Mouse (Mus musculus) intestine, postnatal 0 days (tissue): ENCODE results near the gene Myo16. TPM values are rescaled to one million over a fixed set of nuclear protein-coding genes. Genes with fewer than 3 reads are reported as not detected.

Experiments used
- ATAC-seq: fragments of 200-750 bp; cut with Nextera tagmentation; 2 replicates; pipeline ENCODE4 v1.8.0; 2017; ENCODE audit warnings: mild to moderate bottlenecking, moderate TSS enrichment, moderate library complexity
- H3K27ac ChIP-seq: fragments of 300-500 bp; sonication (generic); 2 replicates; pipeline ENCODE4 v1.5.1; 2014; ENCODE audit warnings: mild to moderate bottlenecking, low read depth, low read length, moderate library complexity
- H3K27me3 ChIP-seq: fragments of 300-500 bp; sonication (generic); replicated peaks from 2 replicates; pipeline ENCODE4 v1.6.1; 2014; ENCODE audit warnings: low read length, mixed read lengths; ENCODE audit not compliant: control insufficient read depth, insufficient read depth
- H3K36me3 ChIP-seq: fragments of 300-500 bp; sonication (generic); 2 replicates; pipeline ENCODE4 v1.6.1; 2014; ENCODE audit warnings: mild to moderate bottlenecking, moderate library complexity; ENCODE audit not compliant: control insufficient read depth, insufficient read depth
- H3K4me1 ChIP-seq: fragments of 300-500 bp; sonication (generic); replicated peaks from 2 replicates; pipeline ENCODE4 v1.6.1; 2014; ENCODE audit warnings: antibody characterized with exemption, low read length, mixed read lengths; ENCODE audit not compliant: control insufficient read depth, insufficient read depth
- H3K4me2 ChIP-seq: fragments of 300-500 bp; sonication (generic); replicated peaks from 2 replicates; pipeline ENCODE4 v1.6.1; 2014; ENCODE audit warnings: low read depth, mild to moderate bottlenecking, moderate library complexity
- H3K4me3 ChIP-seq: fragments of 300-500 bp; sonication (generic); 2 replicates; pipeline ENCODE4 v1.5.1; 2014; ENCODE audit warnings: low read depth, low read length
- H3K9ac ChIP-seq: fragments of 300-500 bp; sonication (generic); 2 replicates; pipeline ENCODE4 v1.6.1; 2014; ENCODE audit warnings: mild to moderate bottlenecking, low read depth, low read length
- H3K9me3 ChIP-seq: fragments of 300-500 bp; sonication (generic); 2 replicates; pipeline ENCODE4 v1.6.1; 2016; ENCODE audit warnings: mixed run types; ENCODE audit not compliant: control insufficient read depth
- CTCF ChIP-seq: sonication (generic); IDR thresholded peaks from 2 replicates; pipeline ENCODE4 v1.5.1; 2016; ENCODE audit warnings: low read depth, mild to moderate bottlenecking, control low read depth, antibody characterized with exemption, moderate library complexity
- WGBS: fragments of 180-500 bp; shearing (Covaris S2); extraction: QIAGEN DNeasy Blood & Tissue Kit; methylation state at CpG from one replicate; pipeline ENCODE4 v1.1.7; 2014; 5-methylcytosine and 5-hydroxymethylcytosine counted together
- polyA plus RNA-seq: library from polyadenylated mRNA; unstranded; fragments of >200 nt; fragmentation: Nextera tagmentation; extraction: Ambion mirVana; gene quantifications from 2 replicates; pipeline ENCODE4 v1.2.1, GENCODE M21; 2015

Gene Myo16
- polyA plus RNA-seq, 1 experiment from 2014 or later, result not detected

- Histone ChIP-seq H3K4me3 (no peak overlapping the region), H3K9ac (no peak overlapping the region), H3K27me3 (no peaks in the 10 kb centered on the region), H3K9me3 (no peaks in the 10 kb centered on the region), H3K27ac (no peak overlapping the region), H3K4me1 (no peaks in the 10 kb centered on the region), H3K4me2 (no peak overlapping the region), H3K36me3 (no peaks in the 10 kb centered on the region)
- no peak for TF ChIP-seq CTCF
- WGBS, result 77% methylated on average over 3 of the region's 3 CpGs
- ATAC-seq, result no peak
Measured at GRCm38 (mm10) chr8:10303992-10304391, 150.3 kb downstream of the Myo16 start.

GRCm38 (mm10) chr8:10304721-10305120 is 151.0 kb downstream of the Myo16 start:
- no peak for TF ChIP-seq CTCF
- no peak overlapping the region for H3K27ac ChIP-seq
- H3K36me3 ChIP-seq, result no peaks in the 10 kb centered on the region
- no peak for ATAC-seq
- H3K4me3 ChIP-seq, result no peak overlapping the region
- H3K4me2 ChIP-seq, result no peak overlapping the region
- WGBS, result 50% methylated on average over 1 of the region's 1 CpGs
- H3K4me1 ChIP-seq, result no peaks in the 10 kb centered on the region
- no peaks in the 10 kb centered on the region for H3K27me3 ChIP-seq
- no peaks in the 10 kb centered on the region for H3K9me3 ChIP-seq
- H3K9ac ChIP-seq, result no peak overlapping the region

- Histone ChIP-seq H3K4me1 (no peaks in the 10 kb centered on the region), H3K4me2 (no peak overlapping the region), H3K27ac (no peak overlapping the region), H3K36me3 (no peaks in the 10 kb centered on the region), H3K4me3 (no peak overlapping the region), H3K27me3 (no peaks in the 10 kb centered on the region), H3K9ac (no peak overlapping the region), H3K9me3 (no peaks in the 10 kb centered on the region)
- no peak for TF ChIP-seq CTCF
- ATAC-seq, result no peak
- 15% methylated on average over 6 of the region's 6 CpGs for WGBS
Measured at GRCm38 (mm10) chr8:10307345-10307744, 153.6 kb downstream of the Myo16 start.

GRCm38 (mm10) chr8:10307770-10308476 is 154.2 kb downstream of the Myo16 start:
- Histone ChIP-seq H3K4me2 (no peak overlapping the region), H3K36me3 (no peaks in the 10 kb centered on the region), H3K27ac (no peak overlapping the region), H3K4me3 (no peak overlapping the region), H3K27me3 (no peaks in the 10 kb centered on the region), H3K4me1 (no peaks in the 10 kb centered on the region), H3K9me3 (no peaks in the 10 kb centered on the region), H3K9ac (no peak overlapping the region)
- ATAC-seq, result no peak
- no peak for TF ChIP-seq CTCF
- 36% methylated on average over 12 of the region's 12 CpGs for WGBS

- no peak for TF ChIP-seq CTCF
- no peaks in the 10 kb centered on the region for H3K36me3 ChIP-seq
- H3K27ac ChIP-seq, result no peak overlapping the region
- H3K4me3 ChIP-seq, result no peak overlapping the region
- no peaks in the 10 kb centered on the region for H3K9me3 ChIP-seq
- H3K4me1 ChIP-seq, result no peaks in the 10 kb centered on the region
- no peak overlapping the region for H3K4me2 ChIP-seq
- no peaks in the 10 kb centered on the region for H3K27me3 ChIP-seq
- 84% methylated on average over 2 of the region's 2 CpGs for WGBS
- H3K9ac ChIP-seq, result no peak overlapping the region
- no peak for ATAC-seq
Measured at GRCm38 (mm10) chr8:10310470-10310869, 156.8 kb downstream of the Myo16 start.

GRCm38 (mm10) chr8:10312316-10312715 is 158.6 kb downstream of the Myo16 start:
- Histone ChIP-seq H3K4me3 (no peak overlapping the region), H3K9me3 (no peaks in the 10 kb centered on the region), H3K36me3 (no peaks in the 10 kb centered on the region), H3K4me2 (no peak overlapping the region), H3K4me1 (no peaks in the 10 kb centered on the region), H3K27me3 (no peaks in the 10 kb centered on the region), H3K27ac (no peak overlapping the region), H3K9ac (no peak overlapping the region)
- no peak for ATAC-seq
- 69% methylated on average over 10 of the region's 10 CpGs for WGBS
- no peak for TF ChIP-seq CTCF
